Mouse (Mus musculus): ENCODE results near the gene Adgrv1. TPM values are rescaled to one million over a fixed set of nuclear protein-coding genes. Genes with fewer than 3 reads are reported as not detected.

Gene Adgrv1
- total RNA-seq (2012; rRNA removed): 0.13 and 0.17 TPM in 2 replicates
- total RNA-seq (2014; rRNA removed): 0.26 and 0.44 TPM in 2 replicates
- 0.27 and 0.31 TPM in 2 replicates for polyA plus RNA-seq (2012; ENCODE audit: insufficient read length, low read depth)

GRCm38 (mm10) chr13:81632720-81633415 lies at the start of gene Adgrv1:
Adgrv1 (minus strand) TSS chr13:81633154.
- H3K4me2 ChIP-seq (ENCODE audit: insufficient read depth, low read depth, poor library complexity, severe bottlenecking): no peak within 1 kb of the TSS
- DNase-seq (ENCODE audit: extremely low read depth): no peak
- H3K27me3 ChIP-seq (replicated peaks): no peaks in the 10 kb centered on the region
- in situ Hi-C loops (cut with MboI; ENCODE audit: low pct_ligation_motif_present, low pct_unique_long_range_greater_than_20kb, low sequenced_read_pairs): loop anchor here (25.0 kb wide), 1 partner anchor 196 kb away; no protein-coding TSS in a partner anchor
- H3K36me3 ChIP-seq (replicated peaks in 1 of 2; ENCODE audit: control insufficient read depth in 1 of 2, insufficient read depth in 1 of 2, low read length in 1 of 2): no peaks in the 10 kb centered on the region
- no peak within 1 kb of the TSS for H3K4me3 ChIP-seq (replicated peaks in 1 of 3; ENCODE audit: low read depth in 2 of 3, low read length in 2 of 3, poor library complexity in 1 of 3)
- H3K27ac ChIP-seq (ENCODE audit: insufficient read depth, low read depth): no peak within 1 kb of the TSS
- no peak within 1 kb of the TSS for H3K9ac ChIP-seq (ENCODE audit: insufficient read depth, low read depth)
- no peaks in the 10 kb centered on the region for H3K79me2 ChIP-seq (replicated peaks; ENCODE audit: control insufficient read depth, extremely low read depth, insufficient read depth, poor library complexity, severe bottlenecking)
- dilution Hi-C loops (cut with MboI; ENCODE audit: extremely low pct_ligation_motif_present, extremely low pct_unique_long_range_greater_than_20kb, low sequenced_read_pairs): no loop called here
- TF ChIP-seq ETS1 (conservative IDR thresholded peaks at IDR 0.05; ENCODE audit: low read depth, low read length): no peak
- TF ChIP-seq MAX (IDR thresholded peaks at IDR 0.05; ENCODE audit: low read length): no peak
- TF ChIP-seq ZNF384 (IDR thresholded peaks at IDR 0.05; ENCODE audit: low read depth, low read length): no peak
- no peak for TF ChIP-seq USF1 (IDR thresholded peaks at IDR 0.05; ENCODE audit: low read depth, low read length)
- no peak for TF ChIP-seq GABPA (IDR thresholded peaks at IDR 0.05; ENCODE audit: insufficient replicate concordance, low read depth, low read length)
- TF ChIP-seq CHD2 (IDR thresholded peaks at IDR 0.05; ENCODE audit: low read length): no peak
- no peak for TF ChIP-seq KAT2A (IDR thresholded peaks at IDR 0.05; ENCODE audit: insufficient replicate concordance, low read length)
- TF ChIP-seq E2F4 (IDR thresholded peaks at IDR 0.05; ENCODE audit: insufficient replicate concordance, low read depth, low read length): no peak
- TF ChIP-seq IRF4 (IDR thresholded peaks at IDR 0.05; ENCODE audit: low read depth, low read length): no peak
- TF ChIP-seq MEF2A (IDR thresholded peaks at IDR 0.05; ENCODE audit: borderline replicate concordance, low read depth, low read length): no peak
- TF ChIP-seq SIN3A (IDR thresholded peaks at IDR 0.05; ENCODE audit: low read length): no peak
- peaks cover 3% of the 10 kb centered on the region in 2 experiments; a peak in 3 of 4 replicates for H3K4me1 ChIP-seq (ENCODE audit: control insufficient read depth in 1 of 2, insufficient read depth in 2 of 2)
- H3K9me3 ChIP-seq (replicated peaks; ENCODE audit: low read length): no peaks in the 10 kb centered on the region

GRCm38 (mm10) chr13:81675333-81675732 lies 42.4 kb upstream of the Adgrv1 start:
- Histone ChIP-seq H3K36me3 (replicated peaks in 1 of 2; ENCODE audit: control insufficient read depth in 1 of 2, insufficient read depth in 1 of 2, low read length in 1 of 2) (peaks cover 26 to 73% of the 10 kb centered on the region in 2 experiments), H3K9me3 (replicated peaks; ENCODE audit: low read length) (no peaks in the 10 kb centered on the region), H3K9ac (ENCODE audit: insufficient read depth, low read depth) (no peak overlapping the region), H3K4me1 (ENCODE audit: control insufficient read depth in 1 of 2, insufficient read depth in 2 of 2) (no peaks in the 10 kb centered on the region), H3K27ac (ENCODE audit: insufficient read depth, low read depth) (no peak overlapping the region), H3K27me3 (replicated peaks) (no peaks in the 10 kb centered on the region), H3K79me2 (replicated peaks; ENCODE audit: control insufficient read depth, extremely low read depth, insufficient read depth, poor library complexity, severe bottlenecking) (no peaks in the 10 kb centered on the region; the same call in 1 of the 2 replicates), H3K4me2 (ENCODE audit: insufficient read depth, low read depth, poor library complexity, severe bottlenecking) (no peak overlapping the region), H3K4me3 (replicated peaks in 1 of 3; ENCODE audit: low read depth in 2 of 3, low read length in 2 of 3, poor library complexity in 1 of 3) (no peak overlapping the region)
- TF ChIP-seq TCF12 (IDR thresholded peaks at IDR 0.05; ENCODE audit: low read depth, low read length): no peak
- no peak for TF ChIP-seq KAT2A (IDR thresholded peaks at IDR 0.05; ENCODE audit: insufficient replicate concordance, low read length)
- TF ChIP-seq MEF2A (IDR thresholded peaks at IDR 0.05; ENCODE audit: borderline replicate concordance, low read depth, low read length): no peak
- in situ Hi-C loops (cut with MboI; ENCODE audit: low pct_ligation_motif_present, low pct_unique_long_range_greater_than_20kb, low sequenced_read_pairs): no loop called here
- dilution Hi-C loops (cut with MboI; ENCODE audit: extremely low pct_ligation_motif_present, extremely low pct_unique_long_range_greater_than_20kb, low sequenced_read_pairs): no loop called here
- no peak for DNase-seq (ENCODE audit: extremely low read depth)

All from CH12.LX (cell line).